Mouse (Mus musculus): ENCODE data around the gene Gm17577. TPM values are rescaled to one million over a fixed set of nuclear protein-coding genes. Genes with fewer than 3 reads are reported as not detected.
"Not testable (repeated sequence)": the region's sequence is repeated elsewhere in the genome, so short reads cannot be mapped to it uniquely, and the experiment has no call there.

Gene Gm17577
- total RNA-seq (2014; rRNA removed) (not detected in 2 replicates), polyA plus RNA-seq (2015; fragmentation: Nextera tagmentation; extraction: Ambion mirVana) (not detected in 2 replicates)

GRCm38 (mm10) chrX:123246807-123247206, at the start of gene Gm17577:
Gm17577 (minus strand) TSS chrX:123246907.
- H3K9ac ChIP-seq (replicated peaks; ENCODE audit: low read length, poor library complexity, severe bottlenecking); H3K4me3 ChIP-seq (ENCODE audit: low read depth, low read length); H3K27me3 ChIP-seq (ENCODE audit: insufficient read depth, low read length); DNase-seq (ENCODE audit: low spot score); H3K9me3 ChIP-seq (ENCODE audit: low read length); H3K36me3 ChIP-seq (ENCODE audit: insufficient read depth, low read length); H3K4me2 ChIP-seq (ENCODE audit: low read depth, low read length, poor library complexity, severe bottlenecking); ATAC-seq (ENCODE audit: low FRiP score); H3K27ac ChIP-seq (ENCODE audit: low read depth, low read length); H3K4me1 ChIP-seq (ENCODE audit: insufficient read depth, low read length): not testable (repeated sequence)
- no CpG with 5 or more reads among the region's 3 CpGs for WGBS

- H3K36me3 ChIP-seq (ENCODE audit: insufficient read depth, low read length); ATAC-seq (ENCODE audit: low FRiP score); H3K4me3 ChIP-seq (ENCODE audit: low read depth, low read length); H3K4me1 ChIP-seq (ENCODE audit: insufficient read depth, low read length); H3K4me2 ChIP-seq (ENCODE audit: low read depth, low read length, poor library complexity, severe bottlenecking); H3K27ac ChIP-seq (ENCODE audit: low read depth, low read length); DNase-seq (ENCODE audit: low spot score); H3K27me3 ChIP-seq (ENCODE audit: insufficient read depth, low read length); H3K9me3 ChIP-seq (ENCODE audit: low read length); H3K9ac ChIP-seq (replicated peaks; ENCODE audit: low read length, poor library complexity, severe bottlenecking): not testable (repeated sequence)
- WGBS: no CpG with 5 or more reads among the region's 1 CpGs
These were observed 24.3 kb downstream of the Gm17577 start, which contains the start of gene Srsx for GRCm38 (mm10) chrX:123222381-123222780. Srsx (minus strand) TSS chrX:123222481.

Other genes starting within 250 kb of the Gm17577 start
- gene Gm17521, start 217.2 kb downstream of the Gm17577 start, total RNA-seq (2014; rRNA removed): not detected in 2 replicates
- gene Gm17521, start 217.2 kb downstream of the Gm17577 start, polyA plus RNA-seq (2015; fragmentation: Nextera tagmentation; extraction: Ambion mirVana): not detected in 2 replicates
- gene Cldn34c1, start 143.4 kb downstream of the Gm17577 start, total RNA-seq (2014; rRNA removed): 31.8 and 33.4 TPM in 2 replicates
- gene Cldn34c1, start 143.4 kb downstream of the Gm17577 start, polyA plus RNA-seq (2015; fragmentation: Nextera tagmentation; extraction: Ambion mirVana): 21.6 and 22.0 TPM in 2 replicates
- gene Srsx, start 24.4 kb downstream of the Gm17577 start, total RNA-seq (2014; rRNA removed): not detected in 2 replicates
- gene Srsx, start 24.4 kb downstream of the Gm17577 start, polyA plus RNA-seq (2015; fragmentation: Nextera tagmentation; extraction: Ambion mirVana): not detected in 2 replicates